Mouse (Mus musculus): Measurements from ENCODE around the gene Nav3. TPM values are rescaled to one million over a fixed set of nuclear protein-coding genes. Genes with fewer than 3 reads are reported as not detected.

Gene Nav3
- polyA plus RNA-seq, 1 experiment from 2014 or later, result 4.0 TPM

GRCm38 (mm10) chr10:109641806-109642205, 814.2 kb downstream of the Nav3 start:
- H3K4me1 ChIP-seq (replicated peaks; ENCODE audit: control insufficient read depth, insufficient read depth, low read length), result 0 out of 2 replicates have a peak, but pooled peaks cover 4% of the 10 kb centered on the region
- H3K9me3 ChIP-seq (ENCODE audit: control insufficient read depth, low read length), result no peaks in the 10 kb centered on the region
- WGBS, result 85% methylated on average over 7 of the region's 7 CpGs
- no peaks in the 10 kb centered on the region for H3K27me3 ChIP-seq (ENCODE audit: control insufficient read depth, insufficient read depth, low read length)
- no peak overlapping the region for H3K9ac ChIP-seq (ENCODE audit: low read length)
- no peak overlapping the region for H3K4me3 ChIP-seq (ENCODE audit: low read depth, low read length)
- ATAC-seq (replicated peaks; ENCODE audit: low FRiP score) (no peak), DNase-seq (ENCODE audit: low spot score) (no peak)
- no peaks in the 10 kb centered on the region for H3K36me3 ChIP-seq (ENCODE audit: control insufficient read depth, insufficient read depth, low read length)
- no peak overlapping the region for H3K4me2 ChIP-seq (ENCODE audit: low read depth, low read length, severe bottlenecking)
- H3K27ac ChIP-seq (ENCODE audit: low read depth, low read length), result no peak overlapping the region

DNA sequence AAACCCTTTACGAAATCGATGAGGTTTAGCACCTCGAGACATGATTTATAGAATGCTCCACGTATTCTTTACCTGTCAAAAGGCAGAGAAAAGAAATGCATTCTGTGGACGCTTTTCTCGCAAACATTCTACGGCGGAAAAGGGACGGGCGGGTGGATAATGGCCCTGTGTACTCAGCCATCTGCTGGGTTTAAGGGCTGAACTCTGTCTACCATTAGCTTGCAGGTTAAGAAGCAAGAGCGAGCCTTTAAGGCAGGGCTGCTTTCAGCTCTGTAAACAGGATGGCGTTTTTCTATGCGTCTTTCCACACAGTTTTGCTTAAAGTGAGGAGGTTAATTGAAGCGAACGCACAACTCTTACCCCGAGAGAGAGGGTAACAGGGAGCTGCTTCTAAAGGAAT, 818.3 kb downstream of the Nav3 start:
- Histone ChIP-seq H3K9ac (ENCODE audit: low read length) (no peak overlapping the region), H3K4me2 (ENCODE audit: low read depth, low read length, severe bottlenecking) (no peak overlapping the region)
- peak; percentile 43 for ATAC-seq (replicated peaks; ENCODE audit: low FRiP score)

More for the DNA sequence above, 818.3 kb downstream of the Nav3 start:
- Histone ChIP-seq H3K27ac (ENCODE audit: low read depth, low read length) (no peak overlapping the region), H3K27me3 (ENCODE audit: control insufficient read depth, insufficient read depth, low read length) (no peaks in the 10 kb centered on the region), H3K4me3 (ENCODE audit: low read depth, low read length) (no peak overlapping the region), H3K4me1 (replicated peaks; ENCODE audit: control insufficient read depth, insufficient read depth, low read length) (0 out of 2 replicates have a peak, but pooled peaks cover 4% of the 10 kb centered on the region), H3K36me3 (ENCODE audit: control insufficient read depth, insufficient read depth, low read length) (no peaks in the 10 kb centered on the region), H3K9me3 (ENCODE audit: control insufficient read depth, low read length) (no peaks in the 10 kb centered on the region)
- DNase-seq (ENCODE audit: low spot score), result no peak
- 74% methylated on average over 16 of the region's 16 CpGs for WGBS

Measured in forebrain, embryonic 11.5 days (tissue).